Mouse (Mus musculus) monocyte, adult 2 months (primary cell): ENCODE measurements around the gene 4930452B06Rik.

ENCODE experiments used
- DNase-seq, 2 experiments: peaks; one replicate each; pipeline ENCODE4 v3.0.0; 2022; ENCODE audit warnings: low spot score in 2 of 2, low read depth in 1 of 2

The 4930452B06Rik gene

DNA sequence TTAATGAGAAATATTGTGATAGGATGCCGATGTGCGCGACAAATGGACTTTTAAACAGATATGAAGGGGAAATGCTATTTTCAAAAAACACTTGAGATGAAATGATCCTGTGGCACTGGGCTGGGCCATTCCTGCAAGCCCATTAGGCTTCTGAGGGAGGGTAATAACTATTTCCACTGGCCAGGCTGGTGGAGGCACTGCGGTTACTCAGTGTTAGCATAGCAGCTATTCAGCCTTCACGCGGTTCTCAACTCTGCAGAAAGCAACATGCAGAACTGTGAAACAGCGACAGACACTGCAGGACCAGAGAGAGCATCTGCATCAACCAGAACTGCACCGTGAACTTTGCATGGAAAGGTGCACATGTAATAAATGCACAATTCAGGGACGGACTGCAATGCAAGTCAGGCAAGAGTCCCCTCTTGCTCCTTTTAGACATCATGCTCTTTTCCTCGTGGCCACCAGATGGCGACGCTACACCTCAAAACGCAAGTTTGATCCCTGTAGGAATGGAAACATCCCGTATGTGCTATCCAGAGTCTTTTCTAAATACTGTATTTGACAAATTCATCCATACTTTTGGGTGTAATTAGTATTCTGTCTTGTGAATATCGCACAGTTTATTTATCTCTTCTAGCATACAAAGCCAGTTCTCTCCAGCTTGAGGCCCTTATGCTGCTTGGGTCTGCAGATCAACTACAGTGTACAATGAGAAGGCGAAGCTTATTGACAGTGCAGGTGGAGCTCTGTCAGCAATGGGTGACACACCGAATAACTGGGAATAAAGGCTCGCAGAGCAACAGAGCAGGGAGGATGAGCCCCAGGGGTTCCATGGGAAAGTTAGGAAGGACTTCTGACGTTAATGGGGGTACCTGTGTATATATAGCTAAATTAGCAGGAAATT is 205.6 kb downstream of the 4930452B06Rik start:
- DNase-seq: no peak

GRCm38 (mm10) chr14:8459759-8460158 is 206.3 kb downstream of the 4930452B06Rik start:
- DNase-seq: no peak

GRCm38 (mm10) chr14:8451117-8451516 is 214.9 kb downstream of the 4930452B06Rik start:
- DNase-seq: no peak

DNA sequence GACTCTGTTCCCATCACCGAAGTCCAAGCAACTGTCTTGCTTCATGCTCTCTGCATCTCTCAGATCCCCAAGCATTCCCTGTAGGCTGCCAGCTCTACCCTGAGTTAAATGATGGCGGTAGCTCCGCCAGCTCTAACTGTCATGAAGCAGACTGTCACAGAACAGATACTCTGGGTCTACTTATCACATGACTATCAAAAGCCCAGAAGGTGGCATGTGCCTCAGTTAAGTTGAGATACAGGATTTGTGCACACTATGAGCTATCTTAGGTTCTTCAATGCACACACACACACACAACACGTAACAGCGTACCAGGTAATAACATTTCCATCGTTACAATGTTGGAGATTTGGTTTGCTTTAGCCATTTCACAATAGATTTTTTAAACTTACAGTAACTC is 215.7 kb downstream of the 4930452B06Rik start:
- DNase-seq: no peak

GRCm38 (mm10) chr14:8449299-8449698 is 216.7 kb downstream of the 4930452B06Rik start:
- no peak for DNase-seq

- DNase-seq: no peak
These were observed 218.7 kb downstream of the 4930452B06Rik start for GRCm38 (mm10) chr14:8447352-8447751.

- DNase-seq: no peak
These were observed 221.7 kb downstream of the 4930452B06Rik start for GRCm38 (mm10) chr14:8444363-8444762.

DNA sequence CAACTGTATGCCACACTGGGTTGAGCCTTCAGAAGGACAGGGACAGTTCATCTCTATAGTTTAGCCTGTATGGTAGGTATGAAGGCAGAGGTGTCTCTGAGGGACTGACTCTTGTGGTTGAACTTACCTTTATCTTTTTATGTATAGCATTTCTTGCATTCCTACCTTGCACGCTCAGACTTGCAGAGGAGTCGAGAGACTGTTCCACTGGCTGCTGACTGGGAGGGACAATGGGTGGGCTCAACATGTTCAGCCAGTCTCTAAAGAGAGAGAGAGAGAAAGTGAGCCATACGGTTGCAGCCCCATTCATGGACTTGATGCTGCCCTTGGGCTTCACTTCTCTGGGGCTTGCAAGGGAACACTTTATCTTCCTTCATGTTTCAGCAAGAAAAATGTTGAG is 223.3 kb downstream of the 4930452B06Rik start:
- DNase-seq: no peak

DNA sequence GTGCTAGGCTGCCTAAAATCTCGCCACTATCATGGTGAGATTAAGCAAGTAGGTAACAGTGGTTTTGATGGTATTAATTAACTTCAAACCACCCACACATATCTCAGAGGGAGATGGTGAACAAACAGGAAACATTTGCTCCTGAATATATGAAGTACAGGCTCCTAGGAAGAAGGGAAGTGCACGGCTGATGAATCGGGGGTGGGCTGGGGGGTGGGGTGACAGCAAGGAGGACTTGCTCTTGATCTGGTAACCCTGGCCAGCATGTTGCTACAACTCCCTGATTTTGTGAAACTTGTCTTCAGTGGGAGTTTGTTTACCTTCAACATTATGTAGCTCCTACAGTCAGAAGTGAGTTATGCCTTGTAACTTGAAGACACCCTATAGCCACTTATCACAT is 224.4 kb downstream of the 4930452B06Rik start:
- DNase-seq: no peak

DNA sequence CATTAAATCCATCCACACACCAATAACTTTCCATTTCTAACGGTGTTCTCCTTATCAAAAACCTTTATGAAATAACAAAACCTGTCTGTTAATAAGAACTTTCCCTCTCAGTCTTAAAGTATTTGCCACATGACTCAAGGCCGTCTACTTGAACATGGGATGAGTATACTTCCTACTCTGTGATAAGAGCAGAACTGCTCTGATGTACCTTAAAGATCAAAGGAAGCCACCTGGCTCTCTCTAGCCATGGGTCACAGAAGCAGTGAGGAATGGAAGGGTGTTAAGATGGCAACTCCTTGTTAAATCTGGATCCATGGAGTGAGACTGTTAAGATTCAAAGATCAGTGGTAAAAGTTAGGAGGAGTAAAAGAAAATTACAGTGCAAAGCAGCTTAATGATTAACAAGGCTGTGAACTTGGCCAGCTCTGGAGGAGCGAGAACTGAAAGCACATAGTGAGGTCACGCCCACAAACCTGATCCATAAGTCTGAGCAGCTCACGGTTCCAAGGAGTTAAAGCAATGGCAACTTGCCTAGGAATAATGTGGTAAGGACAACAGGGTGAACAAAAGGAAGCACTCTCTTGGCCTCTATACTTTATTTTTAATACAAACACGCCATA is 235.3 kb downstream of the 4930452B06Rik start:
- DNase-seq: no peak

DNA sequence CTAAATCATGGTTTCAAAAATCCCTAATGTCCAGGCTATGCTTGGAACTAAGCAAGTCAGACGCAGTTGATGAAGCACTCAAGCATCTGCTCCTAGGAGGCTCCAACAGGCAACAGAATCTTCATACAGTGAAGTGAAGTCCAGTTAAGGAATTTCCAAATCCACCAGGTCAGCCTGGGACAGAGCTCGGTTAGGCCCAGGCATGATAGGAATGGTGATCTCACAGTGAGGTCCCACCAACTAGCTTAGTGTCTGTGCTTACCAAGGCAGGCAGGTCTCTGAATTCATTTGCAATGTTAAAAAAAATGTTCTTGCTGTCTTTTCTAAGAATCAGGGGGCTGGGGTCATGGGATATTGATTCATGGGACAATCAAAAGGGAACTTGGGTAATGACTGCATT is 236.3 kb downstream of the 4930452B06Rik start:
- no peak for DNase-seq

GRCm38 (mm10) chr14:8422833-8423232 is 243.2 kb downstream of the 4930452B06Rik start:
- DNase-seq: no peak

- no peak for DNase-seq
These were observed 244.7 kb downstream of the 4930452B06Rik start for GRCm38 (mm10) chr14:8421199-8421787.

GRCm38 (mm10) chr14:8418610-8419009 is 247.4 kb downstream of the 4930452B06Rik start:
- no peak for DNase-seq

DNA sequence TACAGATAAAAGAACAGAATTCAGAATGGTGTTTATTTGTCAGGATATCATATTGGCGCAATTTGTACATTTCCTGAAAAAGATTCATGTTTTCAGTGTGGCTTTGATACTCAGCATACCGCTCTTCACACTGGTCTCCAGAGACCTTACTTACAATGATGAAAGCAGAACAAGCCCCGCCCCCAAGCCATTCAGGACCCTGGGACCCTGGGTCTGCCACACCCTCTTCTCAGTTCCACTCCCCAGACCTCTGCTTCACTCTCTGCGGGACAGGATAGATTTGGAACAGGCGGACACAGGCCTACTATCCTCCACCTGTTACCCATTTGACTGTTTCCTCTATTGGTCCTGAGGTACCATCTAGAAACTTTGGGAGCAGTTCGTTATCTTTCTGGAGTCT is 260.1 kb downstream of the 4930452B06Rik start:
- DNase-seq: no peak

DNA sequence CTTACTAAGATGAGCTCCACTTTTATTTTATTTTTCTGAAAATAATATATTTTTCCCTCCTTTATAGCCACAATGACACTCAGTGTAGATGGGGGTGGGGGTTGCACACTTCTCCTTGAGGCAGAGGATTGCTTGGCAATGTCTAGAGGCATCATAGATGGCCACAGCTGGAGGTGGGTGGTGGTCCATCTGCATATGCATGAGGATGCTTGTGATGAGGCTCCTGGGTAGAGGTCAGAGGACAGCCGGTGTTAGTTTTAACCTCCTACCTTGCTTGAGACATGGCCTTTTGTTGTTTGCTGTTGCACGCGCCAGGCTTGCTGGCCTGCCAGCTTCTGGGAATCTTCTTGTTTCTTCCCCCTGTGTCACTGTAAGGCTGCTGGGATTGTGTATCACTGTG is 262.7 kb downstream of the 4930452B06Rik start:
- DNase-seq: no peak

DNA sequence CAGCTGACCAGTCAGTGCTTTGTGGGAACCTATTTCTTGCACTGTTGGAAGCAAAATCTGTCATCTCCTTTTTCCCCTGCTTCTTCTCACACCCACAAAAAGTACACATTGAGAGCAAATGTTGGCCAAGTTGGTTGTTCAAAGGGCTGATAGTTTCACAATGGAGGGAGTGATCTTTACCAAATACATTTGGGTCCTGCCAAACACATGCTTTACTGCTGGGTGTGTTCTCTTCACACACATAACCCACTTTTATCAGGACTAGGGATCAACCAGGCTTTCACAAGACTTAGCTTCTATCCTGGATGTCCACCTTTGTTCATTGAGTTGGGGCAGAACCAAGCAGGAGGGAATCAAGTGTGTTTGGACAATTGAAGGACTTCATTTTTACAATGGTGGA is 267.5 kb downstream of the 4930452B06Rik start:
- no peak for DNase-seq

DNA sequence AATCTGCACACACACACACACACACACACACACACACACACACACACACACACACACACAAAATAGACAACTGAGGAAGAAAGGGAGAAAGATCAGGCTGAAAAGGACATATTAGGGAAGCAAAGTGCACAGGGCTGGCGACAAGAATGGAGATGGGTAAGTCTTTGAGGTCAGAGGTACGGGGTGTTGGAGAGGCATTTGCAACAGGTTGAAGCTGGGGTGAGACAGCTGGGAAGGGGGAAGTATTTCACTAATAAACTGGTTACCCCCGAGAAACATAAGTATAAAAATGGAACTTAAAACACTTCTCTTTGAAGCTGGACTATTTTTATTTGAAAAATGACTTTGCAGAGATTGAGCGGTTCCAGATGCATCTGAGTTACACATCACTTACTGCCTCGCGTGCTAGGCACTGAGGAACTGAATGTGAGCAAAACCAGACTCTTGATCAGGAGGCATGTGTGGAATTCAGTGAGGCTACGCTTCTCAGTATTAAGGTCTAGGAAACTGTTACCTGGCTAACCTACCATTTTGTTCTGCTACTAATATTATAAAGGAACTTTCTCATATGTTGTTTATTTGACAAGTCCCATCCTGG is 270.3 kb downstream of the 4930452B06Rik start:
- no peak for DNase-seq

- DNase-seq: no peak
These were observed 273.7 kb downstream of the 4930452B06Rik start for GRCm38 (mm10) chr14:8392181-8392825.
